Mouse (Mus musculus) c-Kit-positive CD71-positive TER-119-negative erythroid progenitor cells, embryonic 14.5 days (primary cell): ENCODE results near the gene Cdc42bpb.
A peak's percentile ranks its signal among the peaks of the same experiment; 100 is the strongest.

ENCODE experiments used
- DNase-seq: peaks from one replicate; pipeline ENCODE4 v3.0.0-alpha.2; 2013; ENCODE audit warnings: low read depth

The Cdc42bpb gene

GRCm38 (mm10) chr12:111386642-111387120 is 9.2 kb upstream of the Cdc42bpb start:
- DNase-seq, result no peak

- no peak for DNase-seq
Observed at GRCm38 (mm10) chr12:111385883-111386641, 8.5 kb upstream of the Cdc42bpb start.

- no peak for DNase-seq
Observed at GRCm38 (mm10) chr12:111378812-111379211, 1.3 kb upstream of the Cdc42bpb start.

- DNase-seq, result no peak
Observed at GRCm38 (mm10) chr12:111377986-111378490, 520 bp upstream of the Cdc42bpb start.

GRCm38 (mm10) chr12:111376826-111377331 is 639 bp downstream of the Cdc42bpb start:
- DNase-seq, result peak; percentile 6

- no peak for DNase-seq
Observed at GRCm38 (mm10) chr12:111376053-111376452, 1.5 kb downstream of the Cdc42bpb start.

GRCm38 (mm10) chr12:111375559-111375958 is 2.0 kb downstream of the Cdc42bpb start:
- DNase-seq, result no peak

- DNase-seq, result no peak
Observed at GRCm38 (mm10) chr12:111374727-111375126, 2.8 kb downstream of the Cdc42bpb start.

- no peak for DNase-seq
Observed at GRCm38 (mm10) chr12:111373411-111373810, 4.1 kb downstream of the Cdc42bpb start.

GRCm38 (mm10) chr12:111371905-111372304 is 5.6 kb downstream of the Cdc42bpb start:
- DNase-seq, result no peak

- peak; percentile 55 for DNase-seq
Observed at GRCm38 (mm10) chr12:111370249-111370648, 7.3 kb downstream of the Cdc42bpb start.

- no peak for DNase-seq
Observed at GRCm38 (mm10) chr12:111367065-111367464, 10.5 kb downstream of the Cdc42bpb start.

GRCm38 (mm10) chr12:111364234-111364633 is 13.3 kb downstream of the Cdc42bpb start:
- no peak for DNase-seq

- no peak for DNase-seq
Observed at GRCm38 (mm10) chr12:111361319-111362098, 16.0 kb downstream of the Cdc42bpb start.

- no peak for DNase-seq
Observed at GRCm38 (mm10) chr12:111360671-111361070, 16.8 kb downstream of the Cdc42bpb start.

- DNase-seq, result no peak
Observed at GRCm38 (mm10) chr12:111356216-111356615, 21.3 kb downstream of the Cdc42bpb start.

- DNase-seq, result no peak
Observed at GRCm38 (mm10) chr12:111354142-111354541, 23.4 kb downstream of the Cdc42bpb start.

GRCm38 (mm10) chr12:111353439-111353915 is 24.0 kb downstream of the Cdc42bpb start:
- DNase-seq, result no peak

GRCm38 (mm10) chr12:111353008-111353407 is 24.5 kb downstream of the Cdc42bpb start:
- no peak for DNase-seq

- no peak for DNase-seq
Observed at GRCm38 (mm10) chr12:111352520-111352919, 25.0 kb downstream of the Cdc42bpb start.

- DNase-seq, result no peak
Observed at GRCm38 (mm10) chr12:111349540-111350231, 27.8 kb downstream of the Cdc42bpb start.

GRCm38 (mm10) chr12:111343956-111344355 is 33.6 kb downstream of the Cdc42bpb start:
- no peak for DNase-seq
